Mouse (Mus musculus) neural tube, embryonic 12.5 days (tissue): ENCODE data around the gene Zfp819. TPM values are rescaled to one million over a fixed set of nuclear protein-coding genes. Genes with fewer than 3 reads are reported as not detected.
"Not testable (repeated sequence)": the region's sequence is repeated elsewhere in the genome, so short reads cannot be mapped to it uniquely, and the experiment has no call there.

Experiments
- ATAC-seq: fragments of 200-750 bp; cut with Nextera tagmentation; 2 replicates; pipeline ENCODE4 v1.8.0; 2017; ENCODE audit warnings: low read depth, mild to moderate bottlenecking, moderate TSS enrichment, moderate library complexity; ENCODE audit not compliant: low FRiP score
- H3K27ac ChIP-seq: fragments of 300-500 bp; sonication (generic); 2 replicates; pipeline ENCODE4 v1.5.1; 2016
- H3K27me3 ChIP-seq: fragments of 300-500 bp; sonication (generic); replicated peaks from 2 replicates; pipeline ENCODE4 v1.6.1; 2016; ENCODE audit warnings: mild to moderate bottlenecking
- H3K36me3 ChIP-seq: fragments of 300-500 bp; sonication (generic); 2 replicates; pipeline ENCODE4 v1.6.1; 2016; ENCODE audit warnings: mild to moderate bottlenecking
- H3K4me1 ChIP-seq: fragments of 300-500 bp; sonication (generic); 2 replicates; pipeline ENCODE4 v1.6.1; 2016
- H3K4me2 ChIP-seq: fragments of 300-500 bp; sonication (generic); replicated peaks from 2 replicates; pipeline ENCODE4 v1.6.1; 2016; ENCODE audit warnings: mild to moderate bottlenecking
- H3K4me3 ChIP-seq: fragments of 300-500 bp; sonication (generic); 2 replicates; pipeline ENCODE4 v1.5.1; 2016
- H3K9ac ChIP-seq: fragments of 300-500 bp; sonication (generic); 2 replicates; pipeline ENCODE4 v1.6.1; 2016; ENCODE audit warnings: mild to moderate bottlenecking
- H3K9me3 ChIP-seq: fragments of 300-500 bp; sonication (generic); 2 replicates; pipeline ENCODE4 v1.6.1; 2016; ENCODE audit warnings: mild to moderate bottlenecking
- WGBS: fragments of 180-500 bp; shearing (Covaris S2); methylation state at CpG from one replicate; pipeline ENCODE4 v1.1.7; 2016; 5-methylcytosine and 5-hydroxymethylcytosine counted together
- polyA plus RNA-seq: library from polyadenylated mRNA; unstranded; fragments of >200 nt; fragmentation: Nextera tagmentation; extraction: Ambion mirVana; gene quantifications from 2 replicates; pipeline ENCODE4 v1.2.1, GENCODE M21; 2016

Gene Zfp819
- polyA plus RNA-seq, 1 experiment from 2014 or later, result 0.24 TPM

DNA sequence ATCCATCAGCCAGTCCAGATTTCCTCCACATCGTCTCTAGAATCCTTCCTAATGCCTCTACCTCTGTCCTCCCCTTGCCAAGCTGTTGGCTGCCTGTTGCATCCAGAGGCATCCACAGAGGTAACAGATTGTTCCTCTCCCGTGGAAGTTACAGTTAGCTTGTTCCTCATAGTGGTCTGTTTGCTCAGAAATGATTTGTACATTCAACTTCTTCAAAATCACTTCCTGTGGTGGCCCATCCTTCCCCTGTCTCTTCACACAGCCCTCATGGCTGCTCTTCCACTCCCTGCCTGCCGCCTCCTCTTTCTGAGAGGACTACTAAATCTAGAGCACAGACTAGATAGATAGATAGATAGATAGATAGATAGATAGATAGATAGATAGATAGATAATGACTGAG, 47.5 kb downstream of the Zfp819 start:
- Histone ChIP-seq H3K27ac (no peak overlapping the region), H3K9ac (no peak overlapping the region), H3K4me1 (no peaks in the 10 kb centered on the region), H3K27me3 (no peaks in the 10 kb centered on the region), H3K4me2 (no peak overlapping the region), H3K9me3 (0 out of 2 replicates have a peak, but pooled peaks cover 3% of the 10 kb centered on the region), H3K36me3 (no peaks in the 10 kb centered on the region), H3K4me3 (no peak overlapping the region)
- WGBS, result 77% methylated on average over 3 of the region's 3 CpGs
- no peak for ATAC-seq

DNA sequence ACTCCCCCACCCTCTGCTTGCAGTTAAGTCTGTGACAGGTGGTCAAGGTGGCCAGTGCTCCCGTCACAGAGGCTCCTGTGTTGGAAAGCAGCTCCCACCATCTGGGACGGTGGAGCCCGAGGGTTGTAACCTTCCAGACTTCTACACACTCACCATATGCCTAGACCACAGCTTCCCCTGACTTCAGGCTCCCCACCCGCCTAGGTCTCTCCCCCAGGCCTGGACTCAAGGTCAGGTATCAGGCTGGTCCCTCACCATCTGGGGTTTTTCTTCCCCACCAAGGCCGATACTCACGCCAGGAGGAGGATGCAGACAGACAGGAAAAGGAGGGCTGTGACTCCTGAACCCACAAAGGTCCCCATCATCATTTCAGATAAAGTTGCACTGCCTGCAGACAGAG, 49.3 kb downstream of the Zfp819 start:
- H3K4me1 ChIP-seq, result no peaks in the 10 kb centered on the region
- H3K4me3 ChIP-seq, result no peak overlapping the region
- ATAC-seq, result no peak
- no peak overlapping the region for H3K9ac ChIP-seq
- H3K4me2 ChIP-seq, result no peak overlapping the region
- WGBS, result 76% methylated on average over 6 of the region's 6 CpGs
- H3K9me3 ChIP-seq, result 0 out of 2 replicates have a peak, but pooled peaks cover 3% of the 10 kb centered on the region
- no peaks in the 10 kb centered on the region for H3K36me3 ChIP-seq
- no peaks in the 10 kb centered on the region for H3K27me3 ChIP-seq
- no peak overlapping the region for H3K27ac ChIP-seq

DNA sequence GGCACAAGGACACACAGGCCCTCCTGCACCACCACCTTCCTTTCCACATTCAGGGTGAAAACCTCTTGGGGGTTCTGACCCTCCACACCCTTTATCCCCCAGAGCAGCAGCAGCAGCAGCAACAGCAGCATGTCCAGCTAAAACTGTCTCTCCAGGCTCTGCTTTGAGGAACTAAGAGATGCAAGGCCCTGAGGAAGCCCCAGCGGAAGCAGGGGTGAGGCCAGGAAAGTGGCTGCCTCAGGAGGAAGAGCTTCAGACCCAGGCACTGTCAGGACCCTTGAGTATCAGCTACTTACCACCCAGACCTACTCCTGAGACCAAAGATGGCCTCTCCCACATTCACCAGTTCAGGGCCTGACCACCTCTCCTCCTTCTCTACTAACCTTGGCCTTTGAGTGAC, 53.0 kb downstream of the Zfp819 start, which contains the start of gene Siglece:
Siglece (minus strand) TSS at position 160 of the 400 bp plus-strand sequence.
- Histone ChIP-seq H3K27me3 (no peaks in the 10 kb centered on the region), H3K27ac (no peak within 1 kb of the TSS), H3K4me3 (no peak within 1 kb of the TSS), H3K4me2 (no peak within 1 kb of the TSS), H3K9me3 (no peaks in the 10 kb centered on the region), H3K9ac (no peak within 1 kb of the TSS), H3K4me1 (no peaks in the 10 kb centered on the region), H3K36me3 (no peaks in the 10 kb centered on the region)
- ATAC-seq, result no peak
- 100% methylated on average over 1 of the region's 1 CpGs for WGBS

DNA sequence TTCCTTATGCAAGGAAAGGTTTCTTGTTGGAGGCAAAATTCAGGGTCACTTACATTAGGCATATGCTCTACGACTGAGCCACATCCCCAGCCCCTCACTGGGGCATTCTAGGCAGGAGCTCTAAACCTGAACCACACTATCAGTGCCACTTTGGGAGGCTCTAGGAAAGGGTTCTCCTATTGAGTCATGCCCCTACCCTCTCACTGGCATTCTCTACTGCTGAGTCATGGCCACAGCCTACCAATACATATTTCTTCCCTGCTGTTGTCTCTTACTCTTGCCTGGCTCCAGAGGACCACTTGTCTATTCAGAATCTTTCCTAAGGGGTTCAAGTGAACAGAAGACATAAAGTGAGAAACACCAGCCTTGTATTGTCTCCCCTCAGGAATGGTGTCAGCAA, 55.8 kb downstream of the Zfp819 start:
- no peak overlapping the region for H3K27ac ChIP-seq
- H3K9me3 ChIP-seq, result no peaks in the 10 kb centered on the region
- H3K9ac ChIP-seq, result no peak overlapping the region
- no peaks in the 10 kb centered on the region for H3K27me3 ChIP-seq
- 91% methylated on average over 1 of the region's 1 CpGs for WGBS
- no peaks in the 10 kb centered on the region for H3K4me1 ChIP-seq
- H3K4me2 ChIP-seq, result no peak overlapping the region
- H3K4me3 ChIP-seq, result no peak overlapping the region
- ATAC-seq, result no peak
- H3K36me3 ChIP-seq, result no peaks in the 10 kb centered on the region

DNA sequence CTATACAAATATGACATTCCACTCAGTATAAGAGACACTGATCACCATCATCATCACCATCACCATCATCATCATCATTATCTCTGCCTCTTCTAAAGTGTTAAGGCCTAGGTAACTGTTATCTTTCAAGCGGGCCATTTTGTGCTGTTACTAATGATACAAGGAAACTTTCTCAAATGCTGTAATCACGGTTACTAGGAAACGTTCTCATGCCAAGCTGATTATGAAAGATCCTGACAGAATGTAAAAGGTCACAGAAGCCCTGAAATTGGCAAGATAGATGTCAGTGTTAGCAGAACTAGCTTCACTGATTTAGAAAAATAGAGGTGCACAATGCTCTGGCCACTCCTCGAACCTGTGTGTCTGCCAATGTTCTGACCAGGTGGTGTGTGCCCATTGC, 60.3 kb downstream of the Zfp819 start:
- not testable (repeated sequence) for H3K4me2 ChIP-seq, H3K4me3 ChIP-seq, H3K27ac ChIP-seq, H3K27me3 ChIP-seq, H3K9ac ChIP-seq, ATAC-seq, H3K36me3 ChIP-seq, H3K4me1 ChIP-seq, H3K9me3 ChIP-seq
- WGBS, result 86% methylated on average over 4 of the region's 4 CpGs

Other genes with a start within 250 kb of the Zfp819 start
- gene Siglecg, start 199.0 kb upstream of the Zfp819 start, polyA plus RNA-seq, result 0.20 TPM in 1 of 2 replicates, not detected in the other
- not detected in 2 replicates for gene Lim2, start 179.5 kb upstream of the Zfp819 start, polyA plus RNA-seq
- 0.28 TPM in 1 of 2 replicates, not detected in the other for gene Nkg7, start 170.1 kb upstream of the Zfp819 start, polyA plus RNA-seq
- not detected in 2 replicates for gene Cldnd2, start 166.4 kb upstream of the Zfp819 start, polyA plus RNA-seq
- gene Etfb, start 163.1 kb upstream of the Zfp819 start, polyA plus RNA-seq, result 166 and 188 TPM in 2 replicates
- 0.49 TPM in 1 of 2 replicates, not detected in the other for gene Gm45233, start 163.0 kb upstream of the Zfp819 start, polyA plus RNA-seq
- 4.6 and 5.5 TPM in 2 replicates for gene Vsig10l, start 144.0 kb upstream of the Zfp819 start, polyA plus RNA-seq
- gene Iglon5, start 117.1 kb upstream of the Zfp819 start, polyA plus RNA-seq, result 4.0 and 4.5 TPM in 2 replicates
- not detected in 2 replicates for gene 4931406B18Rik, start 101.2 kb upstream of the Zfp819 start, polyA plus RNA-seq
- gene Cd33, start 62.7 kb upstream of the Zfp819 start, polyA plus RNA-seq, result 1.1 and 1.6 TPM in 2 replicates
- 8.7 and 10.5 TPM in 2 replicates for gene Zfp658, start 44.9 kb upstream of the Zfp819 start, polyA plus RNA-seq
- gene Zfp719, start 27.6 kb upstream of the Zfp819 start, polyA plus RNA-seq, result 14.5 and 15.0 TPM in 2 replicates
- gene Ceacam18, start 27.5 kb downstream of the Zfp819 start, polyA plus RNA-seq, result not detected in 2 replicates
- 0.18 and 0.30 TPM in 2 replicates for gene Siglece, start 53.0 kb downstream of the Zfp819 start, polyA plus RNA-seq
- 19.6 and 19.9 TPM in 2 replicates for gene Ctu1, start 64.8 kb downstream of the Zfp819 start, polyA plus RNA-seq
- gene Klk14, start 83.2 kb downstream of the Zfp819 start, polyA plus RNA-seq, result not detected in 2 replicates
- gene Klk13, start 105.4 kb downstream of the Zfp819 start, polyA plus RNA-seq, result 0.10 TPM in 1 of 2 replicates, not detected in the other
- gene Klk12, start 161.7 kb downstream of the Zfp819 start, polyA plus RNA-seq, result not detected in 2 replicates
- gene Klk11, start 167.4 kb downstream of the Zfp819 start, polyA plus RNA-seq, result not detected in 2 replicates
- 0.24 TPM in 1 of 2 replicates, not detected in the other for gene Klk10, start 173.9 kb downstream of the Zfp819 start, polyA plus RNA-seq
- not detected in 2 replicates for gene Klk9, start 184.7 kb downstream of the Zfp819 start, polyA plus RNA-seq
- gene Klk8, start 190.4 kb downstream of the Zfp819 start, polyA plus RNA-seq, result 5.0 and 7.3 TPM in 2 replicates
- gene Klk7, start 204.1 kb downstream of the Zfp819 start, polyA plus RNA-seq, result not detected in 2 replicates
- gene Klk6, start 217.3 kb downstream of the Zfp819 start, polyA plus RNA-seq, result not detected in 2 replicates
- not detected in 2 replicates for gene Klk5, start 234.8 kb downstream of the Zfp819 start, polyA plus RNA-seq